Mouse (Mus musculus): ENCODE results near the gene Spata2. TPM values are rescaled to one million over a fixed set of nuclear protein-coding genes. Genes with fewer than 3 reads are reported as not detected.

Gene Spata2
- polyA plus RNA-seq (2012; rRNA removed), result 36.9 and 41.0 TPM in 2 replicates

GRCm38 (mm10) chr2:167492713-167493636, at the start of gene Spata2:
Gene Spata2 (minus strand): TSS chr2:167492887.

DNA sequence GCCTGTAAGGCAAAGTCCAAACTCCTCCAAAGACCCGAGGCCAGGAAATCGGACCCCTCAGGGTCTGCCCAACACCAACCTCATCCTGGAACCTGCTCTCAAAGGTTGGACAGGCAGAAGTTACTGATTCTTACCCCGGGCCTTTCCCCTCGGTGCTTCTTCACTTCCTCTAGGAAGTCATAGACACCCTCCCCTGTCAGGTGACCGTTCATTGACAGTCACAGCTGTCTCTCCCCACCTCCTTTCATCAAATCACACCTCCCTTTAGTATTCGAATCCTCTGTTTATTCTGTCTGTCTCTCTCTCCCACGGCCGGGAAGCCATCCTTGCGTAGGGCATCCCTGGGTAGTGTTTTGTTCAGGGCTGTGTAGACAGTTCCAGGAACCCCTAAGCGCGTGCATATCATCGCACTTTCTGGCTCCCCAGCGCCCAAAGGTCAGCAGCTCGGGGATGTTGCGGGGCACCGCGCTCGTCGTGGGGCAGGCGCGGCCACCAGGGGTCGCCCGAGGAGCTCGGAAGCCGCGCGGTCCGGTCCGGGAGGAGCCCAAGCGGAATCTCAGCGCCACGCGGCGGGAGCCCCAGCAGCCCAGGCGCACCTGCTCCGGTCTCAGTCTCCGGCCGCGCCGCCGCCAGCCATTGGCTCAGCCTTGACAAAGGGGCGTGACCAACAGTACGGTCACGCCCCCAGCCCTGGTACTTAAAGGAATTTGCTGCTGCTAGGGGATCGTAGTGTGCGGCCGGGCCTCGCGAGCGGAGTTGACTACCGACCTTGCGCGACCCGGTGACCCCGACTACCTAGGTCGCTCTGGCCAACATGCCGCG, 45.0 kb upstream of the Spata2 start, which contains the start of gene Snai1:
Snai1 (plus strand) TSS at position 720 of the 822 bp plus-strand sequence.

GRCm38 (mm10) chr2:167491757-167492708, 654 bp downstream of the Spata2 start, which contains the start of gene Rnf114:
Gene Rnf114 (plus strand): TSS chr2:167492645.

Other genes with a start within 250 kb of the Spata2 start
- 29.9 and 37.3 TPM in 2 replicates for gene B4galt5, start 143.7 kb downstream of the Spata2 start, polyA plus RNA-seq (2012; rRNA removed)
- gene Slc9a8, start 71.2 kb downstream of the Spata2 start, polyA plus RNA-seq (2012; rRNA removed), result 36.3 and 36.4 TPM in 2 replicates
- 99.2 and 101 TPM in 2 replicates for gene Rnf114, start 242 bp downstream of the Spata2 start, polyA plus RNA-seq (2012; rRNA removed)
- gene Snai1, start 45.3 kb upstream of the Spata2 start, polyA plus RNA-seq (2012; rRNA removed), result 4.3 and 4.5 TPM in 2 replicates
- gene Ube2v1, start 139.2 kb upstream of the Spata2 start, polyA plus RNA-seq (2012; rRNA removed), result 123 and 141 TPM in 2 replicates
- gene Gm20431, start 168.6 kb upstream of the Spata2 start, polyA plus RNA-seq (2012; rRNA removed), result 6.4 and 7.0 TPM in 2 replicates
- 6.5 and 11.2 TPM in 2 replicates for gene Cebpb, start 196.0 kb upstream of the Spata2 start, polyA plus RNA-seq (2012; rRNA removed)
- 49.9 and 51.5 TPM in 2 replicates for gene Tmem189, start 196.9 kb upstream of the Spata2 start, polyA plus RNA-seq (2012; rRNA removed)

Measured in central nervous system, embryonic 18 days (tissue).